Mouse (Mus musculus): ENCODE results near the gene Neurod6.
"Not testable (repeated sequence)": the region's sequence is repeated elsewhere in the genome, so short reads cannot be mapped to it uniquely, and the experiment has no call there.

Gene Neurod6

DNA sequence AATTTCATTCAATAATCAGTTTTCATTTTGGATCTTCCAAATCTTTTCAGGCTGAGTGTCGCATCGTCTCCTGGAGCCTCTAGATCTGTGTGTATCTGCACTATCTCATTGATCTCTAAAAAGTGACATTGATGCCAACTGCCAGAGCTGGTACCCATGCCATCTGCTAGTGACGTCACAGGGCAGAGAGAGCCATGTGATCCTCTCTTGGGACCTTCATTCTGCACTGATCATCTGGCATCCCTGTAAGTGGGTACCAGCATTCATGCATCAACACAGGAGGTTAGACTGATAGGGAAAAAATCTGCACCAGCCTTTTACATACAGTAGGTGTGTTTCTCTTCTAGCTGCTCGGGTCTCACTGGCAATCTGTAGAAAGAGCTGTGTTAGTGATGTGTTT lies at the start of gene Neurod6:
TSS of gene Neurod6 (minus strand) at position 290 of the 400 bp plus-strand sequence.
- peak; percentile 64 for ATAC-seq (ENCODE audit: low TSS enrichment)

DNA sequence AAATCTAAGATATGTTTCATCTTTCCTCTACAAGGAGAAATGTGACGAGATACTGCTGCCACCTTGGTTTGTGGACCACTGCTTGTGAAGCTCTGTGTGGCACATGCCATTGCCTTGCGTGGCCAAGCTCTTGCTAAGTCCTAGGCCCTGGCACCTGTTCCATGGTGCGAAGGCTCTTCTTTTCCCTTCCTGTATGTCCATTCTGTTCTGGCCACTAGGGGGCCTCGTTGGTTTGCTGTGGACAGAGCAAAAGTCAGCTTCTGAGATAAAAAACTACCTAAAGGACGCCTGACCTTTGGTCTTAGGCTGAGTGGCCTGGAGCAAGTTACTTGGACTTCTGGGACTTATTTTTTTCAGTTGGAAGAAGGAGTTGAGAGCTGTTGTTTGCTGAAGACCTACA lies 36.1 kb upstream of the Neurod6 start:
- ATAC-seq (ENCODE audit: low TSS enrichment): peak; percentile 96

DNA sequence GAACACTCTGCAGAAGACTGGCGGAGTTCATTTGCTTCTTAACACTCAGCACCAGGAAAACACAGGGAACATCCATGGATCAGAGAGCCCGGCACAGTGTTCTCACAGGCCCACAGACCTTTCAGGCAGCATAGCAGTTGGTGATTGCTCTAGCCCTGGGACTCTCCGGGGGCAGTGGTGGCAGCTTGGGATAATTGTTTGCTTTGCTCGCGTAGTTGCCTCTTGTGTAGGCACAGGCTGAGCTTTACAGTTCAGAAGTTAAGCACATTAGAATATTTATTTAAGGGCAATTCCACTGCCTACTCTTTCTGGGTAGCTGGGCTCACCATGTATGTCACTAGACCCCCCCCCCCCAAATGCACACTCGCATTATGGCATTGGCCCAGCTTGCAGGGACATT lies 34.4 kb upstream of the Neurod6 start:
- ATAC-seq (ENCODE audit: low TSS enrichment): no peak

DNA sequence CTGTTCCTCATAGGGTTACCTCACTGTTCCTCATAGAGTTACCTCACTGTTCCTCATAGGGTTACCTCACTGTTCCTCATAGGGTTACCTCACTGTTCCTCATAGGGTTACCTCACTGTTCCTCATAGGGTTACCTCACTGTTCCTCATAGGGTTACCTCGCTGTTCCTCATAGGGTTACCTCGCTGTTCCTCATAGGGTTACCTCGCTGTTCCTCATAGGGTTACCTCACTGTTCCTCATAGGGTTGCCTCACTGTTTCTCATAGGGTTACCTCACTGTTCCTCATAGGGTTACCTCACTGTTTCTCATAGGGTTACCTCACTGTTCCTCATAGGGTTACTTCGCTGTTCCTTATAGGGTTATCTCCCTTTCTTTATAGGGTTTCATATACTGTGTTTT lies 29.9 kb upstream of the Neurod6 start:
- not testable (repeated sequence) for ATAC-seq (ENCODE audit: low TSS enrichment)

DNA sequence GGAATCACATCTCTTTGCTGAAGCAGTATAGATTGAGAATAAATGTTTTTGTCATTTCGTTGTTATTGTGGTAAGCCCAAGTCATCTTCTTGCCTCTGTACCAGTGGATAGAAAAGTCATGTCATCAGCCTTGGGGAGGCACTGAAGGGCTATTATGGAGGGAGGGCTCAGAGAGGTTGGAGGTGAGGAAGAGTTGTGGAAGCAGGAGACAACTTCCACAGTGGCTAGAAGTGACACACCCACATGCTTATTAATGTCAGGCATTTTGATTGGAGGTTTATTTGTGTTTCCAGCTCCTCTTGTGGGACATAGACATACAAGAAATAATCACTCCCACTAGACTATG lies 23.7 kb upstream of the Neurod6 start:
- ATAC-seq (ENCODE audit: low TSS enrichment): no peak

DNA sequence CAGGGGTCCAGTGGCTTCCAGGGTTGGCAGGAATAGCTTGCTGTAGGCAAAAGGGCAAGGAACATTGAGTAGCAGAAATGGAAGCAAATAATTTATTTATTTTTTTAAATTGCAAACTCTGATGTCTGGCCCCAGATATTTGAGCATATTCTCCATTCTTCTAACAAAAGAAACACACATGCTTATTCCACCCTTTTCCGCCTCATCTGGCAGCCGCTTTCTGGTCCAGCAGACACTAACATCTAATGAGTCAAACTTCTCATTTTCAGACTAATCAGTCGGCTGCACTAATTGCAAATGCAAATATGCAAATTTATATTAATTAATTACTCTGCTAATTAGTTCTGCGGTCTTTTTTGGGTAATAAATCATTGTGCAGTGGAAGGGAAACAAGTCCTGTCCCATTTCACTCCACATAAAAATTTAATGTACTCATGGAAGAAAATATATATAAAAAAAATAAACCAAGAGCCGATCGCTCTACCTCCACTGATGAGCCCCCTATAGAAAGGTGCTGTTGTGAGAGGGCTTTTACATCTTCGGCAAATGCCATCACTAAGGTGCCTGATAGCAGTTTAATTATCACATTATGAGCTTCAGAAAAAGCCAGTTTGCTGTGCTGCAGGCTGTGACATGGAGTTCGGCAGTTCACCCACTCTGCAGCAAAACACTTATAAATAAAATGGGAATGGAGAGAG lies 23.1 kb upstream of the Neurod6 start:
- ATAC-seq (ENCODE audit: low TSS enrichment): no peak

DNA sequence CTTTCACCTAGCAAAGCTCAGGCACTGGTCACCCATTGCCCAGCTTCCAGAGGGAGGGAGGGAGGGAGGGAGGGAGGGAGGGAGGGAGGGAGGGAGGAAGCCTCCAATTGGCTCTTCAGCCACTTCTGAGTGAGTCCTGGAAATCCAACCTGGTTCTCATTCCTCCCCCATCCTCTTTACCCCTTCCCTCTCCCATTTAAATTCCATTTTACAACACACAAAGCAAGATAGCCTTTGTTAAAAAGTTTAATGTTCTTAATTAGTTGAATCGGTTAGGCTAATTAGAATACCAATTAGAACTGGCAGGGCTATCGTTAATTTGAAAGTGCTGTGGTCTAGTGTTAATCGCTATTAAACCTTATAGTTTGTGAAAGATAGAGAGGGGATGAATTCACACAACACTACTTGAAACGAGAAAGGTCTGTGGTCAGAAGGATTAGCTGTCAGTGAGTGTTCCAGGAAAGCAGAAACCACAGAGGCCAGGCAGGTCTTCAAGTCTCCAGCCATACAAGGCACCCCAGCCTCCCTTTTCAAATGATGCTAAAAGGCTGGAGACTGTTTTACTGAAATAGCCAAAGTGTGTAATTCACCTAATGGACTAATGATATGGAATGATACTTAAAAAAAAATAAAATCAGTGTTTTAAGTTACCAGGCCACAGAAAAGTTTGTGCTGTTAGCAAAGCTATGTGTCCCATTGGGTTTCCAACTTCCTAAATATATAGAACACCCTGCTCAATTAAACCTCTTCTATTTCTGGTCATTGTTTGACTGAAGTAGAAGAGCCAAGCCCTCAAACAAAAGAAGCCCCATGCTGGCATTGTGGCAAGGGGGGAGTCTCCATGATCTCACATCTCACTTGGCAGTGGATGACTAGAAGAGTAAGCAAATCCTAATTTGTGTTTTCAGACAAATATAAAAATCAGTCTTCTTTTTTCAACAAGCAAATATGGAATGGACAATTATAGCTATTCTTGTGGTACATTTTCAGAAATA lies 19.6 kb upstream of the Neurod6 start:
- 0 out of 2 replicates have a peak, but pooled peaks have one; percentile 6 for ATAC-seq (ENCODE audit: low TSS enrichment)

DNA sequence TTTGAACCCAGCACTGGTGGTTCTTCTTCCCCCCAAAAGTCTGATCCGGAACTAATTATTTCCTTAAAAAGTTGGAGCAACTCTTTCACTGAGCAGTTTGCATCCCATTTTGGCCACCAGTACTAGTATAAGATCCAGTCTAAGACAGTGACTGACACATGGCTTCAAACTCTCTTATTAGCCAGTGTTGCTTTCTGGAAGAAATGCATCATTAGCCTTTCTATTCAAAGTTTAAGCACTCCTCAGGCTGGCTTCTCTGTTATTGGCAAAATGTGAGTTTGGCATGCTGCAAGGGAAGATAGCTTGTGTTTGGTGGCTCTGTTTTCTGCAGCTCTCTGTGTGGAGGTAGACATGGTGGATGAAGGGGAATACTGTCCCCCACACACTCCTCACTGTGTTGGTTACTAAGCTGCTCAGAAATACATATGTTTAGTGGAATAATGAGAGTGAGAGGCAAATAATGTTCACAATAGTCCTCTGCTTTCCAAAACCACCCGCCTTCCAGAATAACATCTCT lies 9.0 kb upstream of the Neurod6 start:
- ATAC-seq (ENCODE audit: low TSS enrichment): no peak

DNA sequence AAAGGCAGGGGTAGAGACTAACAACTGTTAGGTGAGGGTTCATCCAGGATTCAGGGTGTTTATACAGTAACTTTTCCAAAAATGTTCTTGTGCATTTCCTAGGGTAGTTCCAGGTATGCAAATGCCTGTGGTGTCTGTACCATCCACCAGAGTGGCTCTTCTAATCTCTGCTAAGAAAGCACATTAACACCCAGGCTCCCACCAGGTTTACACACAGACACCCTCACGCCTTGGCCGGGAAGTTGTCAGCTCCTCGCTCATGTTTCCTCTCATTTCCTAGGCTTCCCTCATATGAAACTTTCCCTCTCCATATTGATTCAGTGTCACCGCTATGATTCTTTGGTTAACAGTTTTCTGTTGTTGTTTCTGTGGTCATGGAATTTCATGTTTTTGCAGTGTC lies 2.4 kb upstream of the Neurod6 start:
- ATAC-seq (ENCODE audit: low TSS enrichment): peak; percentile 41

DNA sequence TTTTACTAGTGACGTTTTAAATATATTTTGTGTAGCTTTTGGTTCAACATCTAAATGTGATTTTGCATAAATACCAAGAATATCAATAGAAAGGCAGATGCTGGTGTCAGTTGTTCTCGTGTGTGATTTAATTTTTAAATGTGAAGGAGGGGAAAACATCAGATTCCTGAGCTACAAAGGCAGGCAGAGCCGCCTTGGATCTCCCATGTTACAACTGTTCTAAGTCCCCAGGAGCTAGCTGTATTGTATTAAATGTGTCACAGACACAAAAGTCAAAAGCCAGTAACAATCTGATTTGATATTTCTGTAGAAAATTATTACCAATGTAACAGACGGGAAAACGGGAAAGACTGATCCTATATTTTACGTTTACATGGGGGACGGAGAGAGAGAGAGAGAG lies 1.8 kb upstream of the Neurod6 start:
- ATAC-seq (ENCODE audit: low TSS enrichment): no peak

DNA sequence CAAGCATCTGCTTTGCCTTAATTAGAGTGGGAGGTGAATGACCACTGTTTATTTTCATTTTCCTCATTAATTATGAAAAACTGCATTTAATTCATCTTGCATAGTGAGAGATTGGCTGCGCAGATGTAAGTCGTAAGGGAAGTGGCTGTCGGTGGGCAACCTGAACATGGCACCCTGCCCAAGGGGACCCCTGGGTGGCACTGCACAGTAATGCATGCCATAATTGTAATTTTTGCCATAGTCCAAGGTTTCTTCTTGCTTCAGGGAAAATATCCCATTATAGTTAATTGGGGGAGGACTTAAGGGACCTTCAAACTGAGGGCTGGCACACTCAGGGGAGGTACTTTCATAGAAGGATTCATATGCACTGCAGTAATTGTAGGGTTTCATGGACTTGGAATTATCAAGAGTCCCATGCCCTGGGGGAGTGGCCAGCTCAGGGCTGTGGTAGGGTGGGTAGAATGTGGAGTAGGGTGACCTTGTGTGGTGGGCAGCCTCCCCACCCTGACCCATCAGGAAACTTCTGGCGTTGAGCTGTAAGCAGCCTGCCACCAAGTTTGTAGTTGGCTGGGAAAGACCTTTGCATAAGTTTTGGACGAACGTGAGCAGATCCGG lies 2.4 kb downstream of the Neurod6 start:
- ATAC-seq (ENCODE audit: low TSS enrichment): no peak

DNA sequence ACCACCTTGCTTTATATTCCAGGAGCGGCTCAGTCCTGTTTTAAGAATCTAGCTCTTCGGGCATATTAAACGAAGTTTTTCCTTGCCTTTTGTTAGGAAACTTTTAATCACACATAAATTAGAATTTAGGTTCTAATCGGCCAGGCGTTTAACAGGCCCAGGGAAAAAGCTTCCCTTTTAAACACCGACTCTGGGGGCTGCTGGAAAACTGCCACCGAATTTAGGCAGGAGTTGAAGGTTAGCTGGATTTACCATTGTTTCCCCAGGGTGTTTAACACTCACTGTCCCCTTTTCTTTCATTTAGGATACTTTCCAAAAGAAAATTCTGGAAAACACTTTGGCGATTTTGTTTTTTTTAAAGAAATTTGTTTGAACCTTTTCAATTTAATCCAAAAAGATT lies 3.7 kb downstream of the Neurod6 start:
- ATAC-seq (ENCODE audit: low TSS enrichment): no peak

DNA sequence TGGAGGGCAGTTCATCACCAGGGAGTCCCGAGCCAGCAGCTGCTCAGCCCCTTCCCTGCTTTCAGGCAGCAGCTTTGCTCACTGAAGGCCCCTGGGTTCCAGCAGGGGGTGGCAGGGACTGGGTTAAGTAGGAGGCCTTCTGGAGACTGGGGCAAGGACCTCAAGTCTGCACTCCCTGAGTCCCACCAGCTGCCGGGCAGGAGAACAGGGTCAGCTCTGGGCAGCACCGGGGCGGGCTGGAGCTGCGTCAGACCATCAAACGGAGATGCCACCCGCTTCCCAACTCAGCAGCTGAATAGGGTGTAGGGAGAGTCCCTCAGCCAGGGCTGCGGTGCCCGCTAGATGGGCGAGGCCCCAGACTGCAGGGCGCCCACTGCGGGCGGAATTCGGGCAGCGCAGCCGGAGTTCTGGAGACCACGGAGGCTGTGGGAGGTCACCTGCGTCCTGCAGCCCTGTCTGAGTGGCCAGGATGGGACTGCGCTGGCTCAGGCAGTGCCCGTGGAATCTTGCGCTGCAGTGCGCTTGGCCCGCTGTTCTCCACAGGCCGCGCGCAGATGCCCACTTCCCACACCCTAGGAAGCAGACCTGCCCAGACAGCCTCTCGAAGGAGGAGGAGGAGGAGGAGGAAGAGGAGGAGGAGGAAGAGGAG lies 4.3 kb downstream of the Neurod6 start:
- ATAC-seq (ENCODE audit: low TSS enrichment): peak; percentile 58

DNA sequence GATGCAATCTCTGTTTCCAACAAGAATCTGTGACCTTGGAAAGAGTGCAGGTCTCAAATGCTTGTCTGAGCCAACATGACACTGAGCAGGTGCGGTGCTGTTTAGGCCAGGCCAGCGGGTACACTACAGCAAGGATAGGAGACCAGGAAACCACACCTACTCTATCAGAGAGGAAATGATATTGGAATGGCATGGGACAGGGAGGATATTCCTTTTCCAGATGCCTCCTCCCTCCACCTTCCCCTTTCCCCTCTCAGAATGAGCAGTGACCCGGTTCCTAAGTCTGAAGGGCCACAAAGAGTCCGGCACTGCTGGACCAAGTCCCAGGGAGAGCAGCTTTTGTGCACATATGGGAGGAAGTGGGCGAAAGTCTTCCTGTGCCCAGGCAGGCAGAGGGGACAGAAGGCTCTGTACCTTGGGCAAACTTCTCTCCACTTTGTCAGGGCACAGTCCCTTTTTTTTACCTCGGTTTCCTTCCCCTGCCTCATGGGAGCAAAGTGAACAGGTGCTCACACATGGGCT lies 4.9 kb downstream of the Neurod6 start:
- peak; percentile 39 for ATAC-seq (ENCODE audit: low TSS enrichment)

DNA sequence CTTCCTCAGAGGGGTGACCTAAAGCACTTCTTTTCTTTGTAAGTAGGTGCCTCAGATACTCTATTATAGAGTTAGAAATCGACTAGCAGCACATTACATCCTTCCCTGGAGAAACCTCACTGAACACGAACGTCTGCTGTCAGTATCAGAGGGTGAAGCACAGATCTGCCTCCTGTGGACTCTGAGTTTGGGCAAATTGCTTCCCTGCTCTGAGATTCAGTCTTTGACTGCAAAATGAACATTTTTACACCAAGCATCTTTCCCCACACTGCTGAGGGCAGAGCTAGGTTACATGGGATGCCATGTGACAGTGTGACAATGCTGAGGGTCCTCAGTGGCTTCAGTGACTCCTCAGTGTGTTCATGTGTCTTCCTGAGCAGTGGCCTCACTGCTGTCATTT lies 13.3 kb downstream of the Neurod6 start:
- ATAC-seq (ENCODE audit: low TSS enrichment): no peak

DNA sequence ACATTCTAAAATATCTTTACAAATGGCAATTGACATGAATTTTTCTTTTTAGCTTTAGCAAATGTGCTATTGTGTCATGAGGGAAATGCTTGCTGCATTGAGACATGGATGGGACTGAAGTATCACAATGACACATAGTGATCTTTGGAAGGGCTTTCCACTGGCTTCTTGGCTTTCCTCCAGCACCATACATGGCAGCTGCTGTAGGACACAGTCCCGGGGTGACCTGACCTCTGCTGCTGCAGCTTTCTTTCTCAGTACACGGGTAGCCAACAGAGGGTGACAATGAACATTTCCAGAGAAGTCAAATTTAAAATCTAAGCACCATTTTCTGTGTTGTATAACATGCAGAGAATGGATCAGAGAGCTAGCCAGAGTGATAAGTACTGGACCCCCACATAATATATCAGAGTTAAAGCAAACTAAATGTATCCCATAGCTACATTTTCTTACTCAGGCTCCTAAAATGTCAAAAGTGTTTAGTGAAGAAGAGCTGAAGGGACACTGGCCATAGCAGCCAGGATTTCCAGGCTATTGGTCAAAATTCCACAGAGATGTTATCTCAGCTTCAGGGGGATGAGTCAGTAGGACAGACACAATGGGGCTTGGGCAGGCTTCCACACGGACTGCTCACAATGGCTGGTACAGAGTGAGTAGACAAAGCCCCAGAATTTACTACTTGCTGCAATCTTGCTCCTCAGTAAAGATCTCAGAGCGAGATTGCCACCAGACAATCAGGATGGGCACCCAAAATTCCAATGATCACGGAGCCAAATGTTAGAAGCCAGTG lies 19.7 kb downstream of the Neurod6 start:
- ATAC-seq (ENCODE audit: low TSS enrichment): no peak

DNA sequence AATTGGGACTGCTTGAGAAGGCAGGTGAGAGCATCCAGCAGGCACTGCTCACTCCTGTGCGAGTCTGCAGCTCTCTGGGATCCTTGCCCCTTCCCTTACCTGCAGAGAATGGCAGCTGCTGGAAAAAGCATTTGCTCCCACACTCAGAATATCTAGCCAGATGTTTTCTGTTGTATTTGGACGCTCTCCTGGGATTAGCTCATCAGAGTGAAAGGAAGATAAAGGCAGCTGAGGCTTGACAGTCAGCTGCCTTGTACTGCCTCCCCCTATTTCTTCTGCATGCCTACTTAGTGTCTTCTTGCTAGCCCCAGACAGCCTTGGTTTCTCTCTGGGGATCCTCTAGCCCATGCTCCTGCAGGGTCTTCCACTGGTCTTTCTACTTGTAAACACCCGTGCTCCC lies 31.1 kb downstream of the Neurod6 start:
- no peak for ATAC-seq (ENCODE audit: low TSS enrichment)

DNA sequence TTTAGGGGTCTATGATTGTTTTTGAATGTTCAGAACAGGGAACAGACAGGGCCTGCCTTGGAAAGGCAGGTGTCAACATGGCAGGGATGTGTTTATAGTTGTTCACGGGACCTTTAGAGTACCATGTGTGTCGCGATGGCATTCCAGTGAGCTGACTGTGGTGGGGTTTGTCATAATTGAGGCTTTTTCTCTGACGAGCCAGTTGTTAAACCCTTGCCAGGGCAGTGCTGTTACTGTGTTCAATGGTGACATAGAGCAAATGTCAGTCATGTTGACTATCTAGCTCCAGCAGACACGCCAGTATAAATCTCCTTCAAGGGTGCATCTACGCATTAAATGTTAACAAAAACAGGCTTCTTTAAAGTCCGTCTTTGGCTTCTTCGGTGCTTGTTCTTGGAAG lies 31.5 kb downstream of the Neurod6 start:
- ATAC-seq (ENCODE audit: low TSS enrichment): no peak

DNA sequence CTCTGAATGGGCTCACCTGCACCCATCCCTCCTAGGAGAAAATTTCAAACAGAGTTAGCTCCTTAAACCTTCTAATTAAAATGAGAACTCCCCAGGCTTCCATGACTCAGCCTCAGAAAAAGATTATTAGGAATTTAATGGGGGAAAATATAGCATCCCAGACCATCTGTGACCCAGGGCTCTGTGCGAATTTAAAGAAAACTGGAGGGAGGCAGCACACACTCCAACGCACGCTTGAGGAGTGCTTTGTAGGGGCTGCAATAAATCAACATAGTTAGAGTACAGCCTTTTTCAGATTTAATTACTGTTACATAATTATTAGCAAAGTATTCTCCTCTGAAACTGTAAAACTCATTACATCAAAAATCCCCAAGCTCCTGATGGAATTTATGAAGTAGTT lies 32.2 kb downstream of the Neurod6 start:
- no peak for ATAC-seq (ENCODE audit: low TSS enrichment)

DNA sequence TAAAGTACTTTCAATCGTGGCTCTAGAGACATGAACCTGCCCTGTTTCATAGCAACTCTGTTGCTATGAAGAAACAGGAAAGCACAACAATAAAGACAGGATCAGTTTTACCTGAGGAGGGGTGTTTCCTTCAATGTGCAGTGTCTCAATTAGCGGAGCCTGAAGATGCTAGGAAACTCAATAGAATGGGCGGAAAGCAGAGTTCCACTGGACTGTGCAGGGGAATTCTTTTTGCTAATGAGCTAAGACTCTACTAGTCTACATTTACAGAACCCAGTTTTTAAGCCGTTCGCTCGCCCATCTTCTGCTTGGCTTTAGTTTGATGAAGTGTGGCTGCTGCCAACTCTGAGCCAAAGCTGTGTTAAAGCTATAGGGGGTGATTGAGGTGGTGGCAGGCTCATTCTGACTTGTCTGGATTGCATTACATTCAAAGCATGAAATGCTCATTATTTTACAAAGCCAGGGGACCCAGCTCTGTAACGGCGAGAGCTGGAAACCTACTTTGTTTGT lies 33.2 kb downstream of the Neurod6 start:
- ATAC-seq (ENCODE audit: low TSS enrichment): peak; percentile 28; the same call in 1 of the 2 replicates

Measured in frontal cortex, adult (tissue).